Mouse (Mus musculus) stomach, embryonic 14.5 days (tissue): Measurements from ENCODE around the gene Fam129b. TPM values are rescaled to one million over a fixed set of nuclear protein-coding genes. Genes with fewer than 3 reads are reported as not detected.
"Not testable (repeated sequence)": the region's sequence is repeated elsewhere in the genome, so short reads cannot be mapped to it uniquely, and the experiment has no call there.

ENCODE experiments used
- ATAC-seq: fragments of 200-750 bp; cut with Nextera tagmentation; 2 replicates; pipeline ENCODE4 v1.8.0; 2017; ENCODE audit warnings: low read depth, moderate TSS enrichment; ENCODE audit not compliant: insufficient number of reproducible peaks, insufficient read depth, low FRiP score
- H3K27ac ChIP-seq: fragments of 300-500 bp; sonication (generic); 2 replicates; pipeline ENCODE4 v1.5.1; 2014; ENCODE audit warnings: mild to moderate bottlenecking, low read length, moderate library complexity, mixed read lengths
- H3K27me3 ChIP-seq: fragments of 300-500 bp; sonication (generic); 2 replicates; pipeline ENCODE4 v1.6.1; 2014; ENCODE audit warnings: low read length, control low read depth, mixed read lengths; ENCODE audit not compliant: control insufficient read depth, insufficient read depth
- H3K36me3 ChIP-seq: fragments of 300-500 bp; sonication (generic); 2 replicates; pipeline ENCODE4 v1.6.1; 2014; ENCODE audit warnings: mild to moderate bottlenecking, control low read depth, low read length, moderate library complexity, mixed read lengths; ENCODE audit not compliant: control insufficient read depth, insufficient read depth
- H3K4me1 ChIP-seq: fragments of 300-500 bp; sonication (generic); 2 replicates; pipeline ENCODE4 v1.6.1; 2014; ENCODE audit warnings: low read length, control low read depth, mixed read lengths; ENCODE audit not compliant: control insufficient read depth, insufficient read depth
- H3K4me2 ChIP-seq: fragments of 300-500 bp; sonication (generic); replicated peaks from 2 replicates; pipeline ENCODE4 v1.6.1; 2014; ENCODE audit warnings: low read depth, low read length, control low read depth
- H3K4me3 ChIP-seq: fragments of 300-500 bp; sonication (generic); 2 replicates; pipeline ENCODE4 v1.5.1; 2014; ENCODE audit warnings: low read depth, low read length, control low read depth
- H3K9ac ChIP-seq: fragments of 300-500 bp; sonication (generic); replicated peaks from 2 replicates; pipeline ENCODE4 v1.6.1; 2014; ENCODE audit warnings: low read depth, mild to moderate bottlenecking, control low read depth, low read length, moderate library complexity, mixed read lengths
- H3K9me3 ChIP-seq: fragments of 300-500 bp; sonication (generic); 2 replicates; pipeline ENCODE4 v1.6.1; 2016; ENCODE audit warnings: low read depth, low read length, control low read depth; ENCODE audit not compliant: control insufficient read depth
- WGBS: fragments of 180-500 bp; shearing (Covaris S2); extraction: QIAGEN DNeasy Blood & Tissue Kit; methylation state at CpG from one replicate; pipeline ENCODE4 v1.1.7; 2014; 5-methylcytosine and 5-hydroxymethylcytosine counted together
- polyA plus RNA-seq: library from polyadenylated mRNA; unstranded; fragments of >200 nt; fragmentation: Nextera tagmentation; extraction: Ambion mirVana; gene quantifications from 2 replicates; pipeline ENCODE4 v1.2.1, GENCODE M21; 2014

Gene Fam129b
- polyA plus RNA-seq, 1 experiment from 2014 or later, result 31.9 TPM

DNA sequence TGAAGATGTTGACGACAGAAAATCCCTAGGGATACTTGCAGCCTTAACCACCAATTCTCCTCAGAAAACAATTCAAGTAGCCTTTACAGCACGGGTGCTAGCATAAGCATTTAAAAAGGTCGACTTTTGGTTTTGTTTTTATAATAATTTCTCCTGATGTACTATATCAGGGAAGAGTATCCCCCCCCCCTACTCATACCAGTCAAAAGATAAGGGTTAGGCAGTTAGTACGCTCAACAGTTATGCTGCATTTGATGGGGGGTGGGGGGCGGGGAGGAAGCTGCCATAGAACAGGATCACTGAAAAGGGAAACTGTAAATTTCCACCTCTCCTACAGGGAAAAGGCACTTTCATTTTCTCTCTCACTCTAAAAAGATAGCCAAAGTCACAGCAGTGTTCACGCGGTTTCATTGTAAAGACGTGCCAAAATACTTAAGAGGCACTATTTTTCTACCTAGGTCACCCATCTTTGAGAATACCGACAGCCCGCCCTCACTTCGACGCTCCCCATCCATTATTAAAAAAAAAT, 30.3 kb upstream of the Fam129b start:
- Histone ChIP-seq H3K4me3 (peak overlapping the region; percentile 72), H3K36me3 (no peaks in the 10 kb centered on the region), H3K27me3 (no peaks in the 10 kb centered on the region), H3K4me2 (peak overlapping the region; percentile 91), H3K4me1 (0 out of 2 replicates have a peak, but pooled peaks cover 3% of the 10 kb centered on the region), H3K9me3 (no peaks in the 10 kb centered on the region), H3K9ac (peak overlapping the region; percentile 50; the same call in 1 of the 2 replicates), H3K27ac (peak overlapping the region; percentile 80; the same call in 1 of the 2 replicates)
- WGBS, result 7% methylated on average over 12 of the region's 12 CpGs
- ATAC-seq, result no peak

DNA sequence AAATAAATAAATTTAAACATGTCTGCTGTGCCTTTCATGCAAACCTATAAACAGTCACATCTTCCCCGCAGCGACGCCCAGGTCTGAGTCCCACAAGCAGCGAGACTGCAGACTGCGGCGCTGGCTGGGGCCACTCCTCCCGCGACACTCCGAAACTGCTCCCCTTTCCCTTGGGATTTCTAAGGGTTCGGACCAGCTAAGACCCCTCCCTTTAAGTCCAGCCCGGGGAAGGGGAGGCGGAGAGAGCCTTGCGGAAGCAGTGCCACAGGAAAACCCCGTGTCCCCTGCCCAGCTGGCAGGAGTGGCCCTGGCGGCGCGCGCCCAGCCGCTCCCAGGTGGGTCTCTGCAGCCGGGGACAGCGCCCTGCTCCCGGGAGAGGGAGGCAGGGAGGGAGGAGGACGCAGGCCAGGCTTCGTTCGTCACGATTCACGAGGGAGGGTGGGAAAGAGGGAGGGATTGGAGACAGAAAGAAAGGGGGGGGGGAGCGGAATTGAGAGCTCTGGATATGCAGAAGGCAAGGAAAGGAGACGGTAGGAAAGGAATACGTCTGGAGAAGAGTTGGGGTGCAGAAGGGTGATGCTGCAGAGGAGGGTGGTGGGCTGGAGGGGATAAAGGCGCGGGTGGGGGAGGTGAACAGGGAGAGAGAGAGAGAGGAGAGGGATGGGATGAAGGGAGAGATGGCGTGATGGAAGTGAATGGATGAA, 29.7 kb upstream of the Fam129b start:
- Histone ChIP-seq H3K4me3 (peak overlapping the region; percentile 72), H3K9me3 (no peaks in the 10 kb centered on the region), H3K9ac (peak overlapping the region; percentile 52), H3K27me3 (no peaks in the 10 kb centered on the region), H3K36me3 (no peaks in the 10 kb centered on the region), H3K4me2 (peak overlapping the region; percentile 91), H3K27ac (peak overlapping the region; percentile 80), H3K4me1 (0 out of 2 replicates have a peak, but pooled peaks cover 3% of the 10 kb centered on the region)
- no peak; the same call in 1 of the 2 replicates for ATAC-seq
- under 1% methylated on average over 33 of the region's 33 CpGs for WGBS

DNA sequence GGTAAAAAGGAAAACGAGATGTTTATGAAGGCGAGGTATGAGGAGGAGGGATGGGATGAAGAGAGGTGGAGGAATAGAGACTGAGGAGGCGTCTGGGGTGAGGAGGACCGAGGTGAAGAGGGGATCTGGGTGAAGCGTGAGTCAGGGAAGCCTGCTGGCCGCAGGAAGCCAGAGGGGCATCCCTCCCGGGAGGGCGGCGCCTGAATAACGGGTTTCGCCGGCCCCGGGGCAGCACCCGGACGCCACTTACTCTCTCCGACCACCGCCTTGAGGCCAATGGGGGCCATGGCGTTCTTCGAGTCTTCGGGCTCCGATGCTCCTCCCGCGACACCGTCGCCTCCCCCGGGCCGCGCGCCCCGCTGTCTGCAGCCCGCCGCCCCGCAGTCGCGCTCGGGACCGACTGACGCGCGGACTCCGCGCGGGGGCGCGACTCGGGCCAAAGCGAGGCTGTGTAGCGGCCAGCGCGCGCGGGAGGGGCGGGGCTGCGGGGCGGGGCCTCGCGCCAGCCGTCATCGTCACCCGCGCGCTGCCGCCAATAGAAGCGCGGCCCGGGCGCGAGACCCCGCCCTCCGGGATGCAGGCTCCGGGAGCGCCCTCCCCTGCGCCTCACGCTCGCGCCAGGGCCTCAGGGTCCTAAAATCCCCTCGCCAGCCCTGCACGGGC, 29.0 kb upstream of the Fam129b start, which contains the start of gene Stxbp1:
TSS of gene Stxbp1 (minus strand) at position 441 of the 663 bp plus-strand sequence.
- Histone ChIP-seq H3K4me3 (peak within 1 kb of the TSS; percentile 72), H3K4me2 (peak within 1 kb of the TSS; percentile 91), H3K4me1 (0 out of 2 replicates have a peak, but pooled peaks cover 3% of the 10 kb centered on the region), H3K27me3 (no peaks in the 10 kb centered on the region), H3K9ac (peak within 1 kb of the TSS; percentile 52), H3K9me3 (no peaks in the 10 kb centered on the region), H3K36me3 (no peaks in the 10 kb centered on the region), H3K27ac (peak within 1 kb of the TSS; percentile 80)
- peak; percentile 93 for ATAC-seq
- 0% methylated on average over 73 of the region's 78 CpGs for WGBS

DNA sequence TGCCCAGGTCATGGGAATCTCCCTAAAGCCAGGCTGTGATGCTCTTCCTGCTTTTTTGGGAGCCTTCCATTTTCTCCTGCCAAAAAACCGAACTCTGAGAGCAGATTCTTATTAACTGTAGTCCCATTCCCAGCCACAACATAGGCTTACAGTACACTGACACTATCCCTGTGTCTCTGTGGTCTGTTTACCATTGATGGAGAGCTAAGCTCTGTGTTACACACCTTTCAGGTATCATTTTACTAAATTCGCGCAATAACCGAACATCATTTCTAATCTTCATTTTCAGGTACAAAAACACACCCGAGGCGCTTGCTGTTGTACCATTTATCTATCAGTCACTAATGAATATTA, 28.5 kb upstream of the Fam129b start:
- Histone ChIP-seq H3K4me3 (0 out of 2 replicates have a peak overlapping the region, but pooled peaks have one; percentile 72), H3K27me3 (no peaks in the 10 kb centered on the region), H3K9ac (no peak overlapping the region), H3K9me3 (no peaks in the 10 kb centered on the region), H3K27ac (no peak overlapping the region), H3K4me2 (peak overlapping the region; percentile 91), H3K36me3 (no peaks in the 10 kb centered on the region), H3K4me1 (0 out of 2 replicates have a peak, but pooled peaks cover 3% of the 10 kb centered on the region)
- no peak for ATAC-seq
- 47% methylated on average over 6 of the region's 6 CpGs for WGBS

DNA sequence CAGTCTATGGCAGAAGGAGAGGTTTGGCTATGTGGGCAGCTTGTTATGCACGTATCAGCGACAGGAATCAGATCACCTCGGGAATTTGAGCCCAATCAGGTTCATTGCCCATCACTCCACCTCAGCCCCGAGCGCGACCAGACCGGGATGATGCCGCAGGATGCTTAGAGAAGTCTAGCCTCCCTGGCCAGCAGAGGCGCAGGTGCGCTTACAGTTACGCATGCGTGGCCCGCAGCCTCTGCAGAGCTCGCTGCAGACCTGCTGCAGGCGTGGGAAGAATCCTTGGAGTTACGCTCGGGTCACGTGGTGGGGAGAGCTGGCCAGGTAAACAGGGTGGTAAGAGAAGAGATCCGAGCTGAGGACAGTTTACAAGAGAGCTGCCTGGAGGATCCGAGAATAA, 23.8 kb upstream of the Fam129b start:
- H3K9me3 ChIP-seq, result no peaks in the 10 kb centered on the region
- peak overlapping the region; percentile 10; the same call in 1 of the 2 replicates for H3K4me2 ChIP-seq
- WGBS, result 1% methylated on average over 20 of the region's 20 CpGs
- H3K4me3 ChIP-seq, result no peak overlapping the region
- H3K4me1 ChIP-seq, result no peaks in the 10 kb centered on the region
- H3K36me3 ChIP-seq, result no peaks in the 10 kb centered on the region
- no peak overlapping the region for H3K27ac ChIP-seq
- H3K27me3 ChIP-seq, result no peaks in the 10 kb centered on the region
- no peak overlapping the region; the same call in 1 of the 2 replicates for H3K9ac ChIP-seq
- no peak for ATAC-seq

DNA sequence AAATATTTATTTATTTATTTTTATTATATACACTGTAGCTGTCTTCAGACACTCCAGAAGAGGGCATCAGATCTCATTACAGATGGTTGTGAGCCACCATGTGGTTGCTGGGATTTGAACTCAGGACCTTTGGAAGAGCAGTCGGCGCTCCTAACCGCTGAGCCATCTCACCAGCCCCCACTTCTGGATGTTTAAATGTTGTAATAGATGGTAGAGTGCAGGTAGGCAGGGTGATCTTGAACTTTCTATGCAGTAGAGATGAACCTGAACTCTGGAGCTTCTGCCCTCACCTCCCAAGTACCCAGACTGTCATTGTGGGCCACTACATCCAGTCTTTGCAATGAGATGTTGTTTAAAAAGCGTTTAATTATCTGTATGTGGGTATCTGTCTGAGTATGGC, 22.2 kb upstream of the Fam129b start:
- H3K27me3 ChIP-seq, H3K4me3 ChIP-seq, H3K4me2 ChIP-seq, H3K27ac ChIP-seq, H3K36me3 ChIP-seq, H3K4me1 ChIP-seq, H3K9ac ChIP-seq, H3K9me3 ChIP-seq, ATAC-seq: not testable (repeated sequence)
- 69% methylated on average over 4 of the region's 4 CpGs for WGBS

DNA sequence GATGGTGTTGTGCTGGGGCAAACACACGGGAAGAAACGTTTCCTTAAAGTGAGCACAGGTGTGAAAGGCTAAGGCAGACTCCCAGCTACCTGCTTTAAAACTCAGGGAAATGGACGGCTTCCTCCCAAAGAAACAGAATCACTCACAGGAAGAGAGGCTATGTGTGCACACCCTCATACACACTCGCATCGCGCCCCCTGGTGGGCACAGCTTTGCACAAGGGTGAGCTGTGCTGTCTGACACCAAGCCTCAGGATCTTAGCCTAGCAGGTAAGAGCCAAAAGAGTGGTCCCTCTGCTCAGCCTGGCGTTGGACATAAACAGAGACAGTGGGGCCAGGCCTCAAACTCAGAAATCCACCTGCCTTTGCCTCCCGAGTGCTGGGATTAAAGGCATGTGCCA, 21.7 kb upstream of the Fam129b start:
- no peak overlapping the region for H3K27ac ChIP-seq
- ATAC-seq, result no peak
- no peaks in the 10 kb centered on the region for H3K9me3 ChIP-seq
- no peak overlapping the region for H3K4me2 ChIP-seq
- WGBS, result 2% methylated on average over 8 of the region's 8 CpGs
- no peak overlapping the region for H3K9ac ChIP-seq
- H3K4me3 ChIP-seq, result no peak overlapping the region
- no peaks in the 10 kb centered on the region for H3K27me3 ChIP-seq
- H3K36me3 ChIP-seq, result no peaks in the 10 kb centered on the region
- no peaks in the 10 kb centered on the region for H3K4me1 ChIP-seq

DNA sequence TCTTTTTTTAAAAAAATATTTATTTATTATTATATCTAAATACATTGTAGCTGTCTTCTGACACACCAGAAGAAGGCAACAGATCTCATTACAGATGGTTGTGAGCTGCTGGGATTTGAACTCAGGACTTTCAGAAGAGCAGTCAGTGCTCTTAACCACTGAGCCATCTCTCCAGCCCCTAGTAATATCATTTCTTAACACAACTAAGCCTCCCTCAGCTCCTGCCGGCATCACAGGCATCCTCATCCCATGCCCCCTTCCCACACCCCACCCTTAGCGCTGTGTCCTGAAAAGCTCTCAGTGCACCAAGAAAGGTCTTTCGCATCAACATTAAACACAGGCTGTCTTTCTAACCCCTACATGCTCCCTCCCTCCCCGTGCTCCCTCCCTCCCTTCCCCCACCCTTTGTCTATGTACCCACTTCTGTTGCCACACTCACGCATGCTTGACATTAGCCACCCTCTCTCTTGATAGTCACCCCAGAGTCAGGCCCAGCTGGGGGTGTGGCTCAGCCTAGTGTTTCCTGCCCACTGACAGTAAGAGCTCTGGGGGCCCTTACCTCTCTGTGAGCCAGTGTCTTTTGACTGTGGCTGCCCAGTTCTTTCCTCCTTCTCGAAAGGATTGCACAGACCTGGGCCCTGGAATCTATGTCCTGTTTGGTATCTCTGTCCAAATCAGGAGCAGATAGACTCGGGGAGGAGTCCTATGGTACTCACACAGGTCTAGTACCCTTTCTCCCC, 20.7 kb upstream of the Fam129b start:
- Histone ChIP-seq H3K4me3 (no peak overlapping the region), H3K9ac (no peak overlapping the region), H3K36me3 (no peaks in the 10 kb centered on the region), H3K27ac (no peak overlapping the region), H3K4me1 (no peaks in the 10 kb centered on the region), H3K9me3 (no peaks in the 10 kb centered on the region), H3K4me2 (no peak overlapping the region), H3K27me3 (no peaks in the 10 kb centered on the region)
- no peak for ATAC-seq
- 58% methylated on average over 7 of the region's 7 CpGs for WGBS
